Comparison of ENCODE assay signal across 7 mouse cellular contexts in the genomic region with DNA sequence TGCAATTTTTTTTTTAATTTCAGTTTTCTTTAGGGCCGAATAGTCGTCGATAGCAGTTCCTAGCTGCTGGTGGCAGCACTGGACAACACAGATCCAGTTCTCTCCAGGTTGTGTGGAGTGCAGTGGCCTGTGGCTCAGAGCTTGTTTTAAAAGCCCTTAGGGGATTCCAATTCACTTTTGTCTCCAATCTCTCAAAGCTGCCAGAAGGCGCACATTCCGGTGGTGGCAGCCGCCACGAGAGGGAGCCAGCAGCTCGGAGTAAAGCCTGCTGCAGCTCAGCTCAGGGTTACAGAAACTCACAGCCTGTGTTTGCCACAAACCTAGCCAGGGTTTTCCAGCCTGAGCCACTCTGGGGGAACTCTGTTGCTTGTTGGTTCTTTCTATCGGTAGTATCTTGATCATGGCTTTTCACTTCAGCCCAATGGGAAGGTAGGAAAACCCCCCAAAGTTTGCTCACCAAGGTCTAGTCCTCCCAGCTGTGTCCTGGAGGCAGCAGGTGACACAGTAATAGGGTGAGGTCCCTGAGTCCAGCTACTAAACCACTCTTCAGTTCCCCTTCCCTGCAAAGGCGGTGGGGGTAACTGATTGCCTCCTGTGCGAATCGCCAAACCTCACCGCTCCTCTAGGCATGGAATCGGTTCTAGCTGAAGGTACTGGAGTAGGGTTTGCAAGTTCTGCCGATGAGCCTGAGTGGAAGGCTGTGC. TPM values are rescaled to one million over a fixed set of nuclear protein-coding genes. Genes with fewer than 3 reads are reported as not detected.
A peak's percentile ranks its signal among the peaks of the same experiment; 100 is the strongest.
DNase-seq lines count a peak whose midpoint lies in the region; ATAC-seq and TF ChIP-seq lines count a peak whose summit lies in the region.

No protein-coding gene starts in this region.

- TF ChIP-seq CTCF in bone marrow macrophage, adult 2 months (IDR thresholded peaks at IDR 0.05; ENCODE audit: low read depth, low read length), result 0 out of 2 replicates have a peak, but pooled peaks have one; percentile 29

- H3K9me3 ChIP-seq in intestine, embryonic 14.5 days (ENCODE audit: control insufficient read depth, low read length), result peaks cover under 1% of the 10 kb centered on the region
- peaks cover 4% of the 10 kb centered on the region; the same call in 1 of the 2 replicates for H3K9me3 ChIP-seq in midbrain, embryonic 12.5 days

- no peaks in the 10 kb centered on the region for H3K4me1 ChIP-seq in bone marrow macrophage, adult 2 months (ENCODE audit: control insufficient read depth, insufficient read depth, low read length)
- no peaks in the 10 kb centered on the region for H3K4me1 ChIP-seq in intestine, embryonic 14.5 days (replicated peaks; ENCODE audit: control insufficient read depth, insufficient read depth, low read length)
- peaks cover 8% of the 10 kb centered on the region; the same call in 1 of the 2 replicates for H3K4me1 ChIP-seq in midbrain, embryonic 12.5 days

- H3K9ac ChIP-seq in intestine, embryonic 14.5 days (ENCODE audit: low read length), result no peak overlapping the region
- H3K9ac ChIP-seq in midbrain, embryonic 12.5 days (replicated peaks), result no peak overlapping the region

- DNase-seq in NIH3T3 (ENCODE audit: low read depth), result peak; percentile 90
- DNase-seq in fibroblast of lung, adult 2 months (ENCODE audit: low read depth), result peak; percentile 40
- peak; percentile 85 for DNase-seq in intestine, embryonic 14.5 days (ENCODE audit: low spot score)
- peak; percentile 30 to 53 for DNase-seq in left cerebral cortex, adult 8-10 months (ENCODE audit: low spot score in 2 of 2)
- peak; percentile 79 for DNase-seq in testis, postnatal 10 days (ENCODE audit: low spot score)

- H3K27ac ChIP-seq in bone marrow macrophage, adult 2 months (ENCODE audit: insufficient read depth, low read depth, low read length), result no peak overlapping the region
- H3K27ac ChIP-seq in intestine, embryonic 14.5 days (ENCODE audit: low read depth), result no peak overlapping the region
- H3K27ac ChIP-seq in midbrain, embryonic 12.5 days (replicated peaks), result no peak overlapping the region

- TF ChIP-seq POLR2A in bone marrow macrophage, adult 2 months (IDR thresholded peaks at IDR 0.05; ENCODE audit: borderline replicate concordance, low read depth, low read length), result no peak

- no peaks in the 10 kb centered on the region for H3K27me3 ChIP-seq in intestine, embryonic 14.5 days (replicated peaks; ENCODE audit: control insufficient read depth, insufficient read depth, low read length)
- H3K27me3 ChIP-seq in midbrain, embryonic 12.5 days, result peaks cover 11% of the 10 kb centered on the region; the same call in 1 of the 2 replicates

- peak; percentile 70; the same call in 1 of the 2 replicates for ATAC-seq in intestine, embryonic 14.5 days (replicated peaks; ENCODE audit: low FRiP score, low TSS enrichment, low read depth)
- peak; percentile 63; the same call in 1 of the 2 replicates for ATAC-seq in midbrain, embryonic 12.5 days (ENCODE audit: low FRiP score, low read depth)

- H3K4me2 ChIP-seq in intestine, embryonic 14.5 days (ENCODE audit: low read length), result no peak overlapping the region
- H3K4me2 ChIP-seq in midbrain, embryonic 12.5 days (replicated peaks), result no peak overlapping the region

- H3K4me3 ChIP-seq in bone marrow macrophage, adult 2 months (ENCODE audit: insufficient read depth, low read length), result no peak overlapping the region
- H3K4me3 ChIP-seq in intestine, embryonic 14.5 days (ENCODE audit: low read depth, low read length), result no peak overlapping the region
- no peak overlapping the region for H3K4me3 ChIP-seq in midbrain, embryonic 12.5 days

- no peaks in the 10 kb centered on the region for H3K36me3 ChIP-seq in intestine, embryonic 14.5 days (ENCODE audit: control insufficient read depth, insufficient read depth, low read length)
- H3K36me3 ChIP-seq in midbrain, embryonic 12.5 days, result no peaks in the 10 kb centered on the region

- WGBS in intestine, embryonic 14.5 days, result 40% methylated on average over 15 of the region's 15 CpGs
- WGBS in midbrain, embryonic 12.5 days, result 36% methylated on average over 15 of the region's 15 CpGs

RNA-seq across cellular contexts. Expression of a gene that starts 13.0 kb away (rescaled TPM):
- polyA plus RNA-seq in bone marrow macrophage, adult 2 months (2012; ENCODE audit: insufficient read depth, insufficient read length, missing spikeins), result not detected in 2 replicates
- 3.5 and 5.1 TPM in 2 replicates for polyA plus RNA-seq in intestine, embryonic 14.5 days (2014; fragmentation: Nextera tagmentation; extraction: Ambion mirVana)
- not detected for total RNA-seq in left cerebral cortex, adult 8-10 months (2022)
- not detected in 2 replicates for polyA plus RNA-seq in midbrain, embryonic 12.5 days (2016; fragmentation: Nextera tagmentation; extraction: Ambion mirVana)

Comparison
In these comparisons a context has a peak if more than half of its experiments do, and no peak if none do; other contexts are left out.
1. DNase-seq: peak in every context shown above with its lines; median percentile 90 in NIH3T3; 85 in intestine, embryonic 14.5 days; 79 in testis, postnatal 10 days; 42 in left cerebral cortex, adult 8-10 months; 40 in fibroblast of lung, adult 2 months.